Mouse (Mus musculus) embryonic facial prominence, embryonic 15.5 days (tissue): ENCODE measurements at regions not wholly inside any gene's neighbourhood (a gene's known extent, or its start where the extent isn't known, plus 50 kb on each side); places are given as distances from the start of the nearest gene placed in this dataset.
"Not testable (repeated sequence)": the region's sequence is repeated elsewhere in the genome, so short reads cannot be mapped to it uniquely, and the experiment has no call there.

Experiments
- ATAC-seq: fragments of 200-750 bp; cut with Nextera tagmentation; 2 replicates; pipeline ENCODE4 v1.8.0; 2017; ENCODE audit warnings: low read depth, moderate TSS enrichment; ENCODE audit not compliant: insufficient number of reproducible peaks, low FRiP score, low TSS enrichment
- H3K27ac ChIP-seq: fragments of 300-500 bp; sonication (generic); replicated peaks from 2 replicates; pipeline ENCODE4 v1.5.1; 2015; ENCODE audit warnings: mild to moderate bottlenecking, inconsistent platforms
- H3K27me3 ChIP-seq: fragments of 300-500 bp; sonication (generic); 2 replicates; pipeline ENCODE4 v1.6.1; 2015; ENCODE audit warnings: inconsistent platforms
- H3K36me3 ChIP-seq: fragments of 300-500 bp; sonication (generic); 2 replicates; pipeline ENCODE4 v1.6.1; 2015; ENCODE audit warnings: mild to moderate bottlenecking, inconsistent platforms
- H3K4me1 ChIP-seq: fragments of 300-500 bp; sonication (generic); 2 replicates; pipeline ENCODE4 v1.6.1; 2015; ENCODE audit warnings: inconsistent platforms
- H3K4me2 ChIP-seq: fragments of 300-500 bp; sonication (generic); replicated peaks from 2 replicates; pipeline ENCODE4 v1.6.1; 2015; ENCODE audit warnings: mild to moderate bottlenecking, inconsistent platforms
- H3K4me3 ChIP-seq: fragments of 300-500 bp; sonication (generic); replicated peaks from 2 replicates; pipeline ENCODE4 v1.5.1; 2015; ENCODE audit warnings: mild to moderate bottlenecking, inconsistent platforms
- H3K9ac ChIP-seq: fragments of 300-500 bp; sonication (generic); 2 replicates; pipeline ENCODE4 v1.6.1; 2015; ENCODE audit warnings: inconsistent platforms
- H3K9me3 ChIP-seq: fragments of 300-500 bp; sonication (generic); replicated peaks from 2 replicates; pipeline ENCODE4 v1.6.1; 2016; ENCODE audit warnings: inconsistent platforms
- WGBS: fragments of 180-500 bp; shearing (Covaris S2); methylation state at CpG from one replicate; pipeline ENCODE4 v1.1.7; 2015; 5-methylcytosine and 5-hydroxymethylcytosine counted together

- Histone ChIP-seq H3K36me3 (no peaks in the 10 kb centered on the region), H3K9me3 (no peaks in the 10 kb centered on the region), H3K27me3 (no peaks in the 10 kb centered on the region), H3K4me2 (no peak overlapping the region), H3K4me3 (no peak overlapping the region), H3K4me1 (no peaks in the 10 kb centered on the region), H3K9ac (no peak overlapping the region), H3K27ac (no peak overlapping the region)
- WGBS: 81% methylated on average over 10 of the region's 10 CpGs
- ATAC-seq: no peak
Observed at GRCm38 (mm10) chr3:69669541-69669940, 52.2 kb upstream of the Nmd3 start.

GRCm38 (mm10) chr3:69667820-69668219 is 54.0 kb upstream of the Nmd3 start:
- Histone ChIP-seq H3K27ac (no peak overlapping the region), H3K4me2 (no peak overlapping the region), H3K9me3 (no peaks in the 10 kb centered on the region), H3K4me3 (no peak overlapping the region), H3K9ac (no peak overlapping the region), H3K36me3 (no peaks in the 10 kb centered on the region), H3K27me3 (no peaks in the 10 kb centered on the region), H3K4me1 (no peaks in the 10 kb centered on the region)
- ATAC-seq: no peak
- 75% methylated on average over 7 of the region's 7 CpGs for WGBS

- no peaks in the 10 kb centered on the region for H3K4me1 ChIP-seq
- WGBS: 92% methylated on average over 3 of the region's 3 CpGs
- H3K4me3 ChIP-seq: no peak overlapping the region
- no peak for ATAC-seq
- H3K9ac ChIP-seq: no peak overlapping the region
- H3K4me2 ChIP-seq: no peak overlapping the region
- H3K9me3 ChIP-seq: no peaks in the 10 kb centered on the region
- H3K27ac ChIP-seq: no peak overlapping the region
- no peaks in the 10 kb centered on the region for H3K27me3 ChIP-seq
- no peaks in the 10 kb centered on the region for H3K36me3 ChIP-seq
Observed at GRCm38 (mm10) chr3:69667359-69667758, 54.4 kb upstream of the Nmd3 start.

GRCm38 (mm10) chr3:69664277-69664676 is 57.5 kb upstream of the Nmd3 start:
- no peak overlapping the region for H3K27ac ChIP-seq
- 49% methylated on average over 4 of the region's 4 CpGs for WGBS
- no peaks in the 10 kb centered on the region for H3K9me3 ChIP-seq
- no peak for ATAC-seq
- H3K4me1 ChIP-seq: no peaks in the 10 kb centered on the region
- no peaks in the 10 kb centered on the region for H3K27me3 ChIP-seq
- H3K4me2 ChIP-seq: no peak overlapping the region
- no peak overlapping the region for H3K4me3 ChIP-seq
- H3K9ac ChIP-seq: no peak overlapping the region
- no peaks in the 10 kb centered on the region for H3K36me3 ChIP-seq

GRCm38 (mm10) chr3:69658185-69658584 is 59.4 kb upstream of the B3galnt1 start:
- Histone ChIP-seq H3K36me3 (no peaks in the 10 kb centered on the region), H3K27ac (no peak overlapping the region), H3K4me1 (no peaks in the 10 kb centered on the region), H3K4me2 (no peak overlapping the region), H3K27me3 (no peaks in the 10 kb centered on the region), H3K4me3 (no peak overlapping the region), H3K9ac (no peak overlapping the region), H3K9me3 (no peaks in the 10 kb centered on the region)
- ATAC-seq: no peak
- 72% methylated on average over 2 of the region's 2 CpGs for WGBS

- no peak overlapping the region for H3K4me3 ChIP-seq
- H3K9ac ChIP-seq: no peak overlapping the region
- H3K4me1 ChIP-seq: no peaks in the 10 kb centered on the region
- no peaks in the 10 kb centered on the region for H3K36me3 ChIP-seq
- H3K27me3 ChIP-seq: no peaks in the 10 kb centered on the region
- no peak for ATAC-seq
- H3K9me3 ChIP-seq: no peaks in the 10 kb centered on the region
- H3K27ac ChIP-seq: no peak overlapping the region
- no peak overlapping the region for H3K4me2 ChIP-seq
Observed at GRCm38 (mm10) chr3:69657570-69657969, 58.8 kb upstream of the B3galnt1 start.

GRCm38 (mm10) chr3:69655651-69656050 is 56.9 kb upstream of the B3galnt1 start:
- not testable (repeated sequence) for ATAC-seq, H3K36me3 ChIP-seq, H3K4me2 ChIP-seq, H3K4me1 ChIP-seq, H3K27me3 ChIP-seq, H3K4me3 ChIP-seq, H3K27ac ChIP-seq, H3K9ac ChIP-seq, H3K9me3 ChIP-seq
- WGBS: 36% methylated on average over 10 of the region's 10 CpGs

GRCm38 (mm10) chr3:69655001-69655400 is 56.2 kb upstream of the B3galnt1 start:
- Histone ChIP-seq H3K9me3 (no peaks in the 10 kb centered on the region), H3K36me3 (no peaks in the 10 kb centered on the region), H3K27ac (no peak overlapping the region; the same call in 1 of the 2 replicates), H3K4me3 (no peak overlapping the region), H3K9ac (no peak overlapping the region), H3K27me3 (no peaks in the 10 kb centered on the region), H3K4me2 (0 out of 2 replicates have a peak overlapping the region, but pooled peaks have one; percentile 2), H3K4me1 (no peaks in the 10 kb centered on the region)
- WGBS: 13% methylated on average over 2 of the region's 2 CpGs
- no peak for ATAC-seq

GRCm38 (mm10) chr3:69653361-69653760 is 54.6 kb upstream of the B3galnt1 start:
- H3K4me3 ChIP-seq, H3K9ac ChIP-seq, ATAC-seq, H3K4me1 ChIP-seq, H3K27me3 ChIP-seq, H3K9me3 ChIP-seq, H3K36me3 ChIP-seq, H3K27ac ChIP-seq, H3K4me2 ChIP-seq: not testable (repeated sequence)
- 74% methylated on average over 8 of the region's 8 CpGs for WGBS

GRCm38 (mm10) chr3:69649561-69649960 is 50.8 kb upstream of the B3galnt1 start:
- no peaks in the 10 kb centered on the region for H3K9me3 ChIP-seq
- ATAC-seq: no peak
- 79% methylated on average over 4 of the region's 4 CpGs for WGBS
- H3K36me3 ChIP-seq: no peaks in the 10 kb centered on the region
- H3K9ac ChIP-seq: no peak overlapping the region
- no peak overlapping the region for H3K4me2 ChIP-seq
- no peaks in the 10 kb centered on the region for H3K27me3 ChIP-seq
- no peak overlapping the region for H3K4me3 ChIP-seq
- no peak overlapping the region for H3K27ac ChIP-seq
- H3K4me1 ChIP-seq: no peaks in the 10 kb centered on the region
